Mouse (Mus musculus): Measurements from ENCODE around the gene Pheta2. TPM values are rescaled to one million over a fixed set of nuclear protein-coding genes. Genes with fewer than 3 reads are reported as not detected.

The Pheta2 gene
- polyA plus RNA-seq, 2 experiments = 18.7 to 24.8 TPM

DNA sequence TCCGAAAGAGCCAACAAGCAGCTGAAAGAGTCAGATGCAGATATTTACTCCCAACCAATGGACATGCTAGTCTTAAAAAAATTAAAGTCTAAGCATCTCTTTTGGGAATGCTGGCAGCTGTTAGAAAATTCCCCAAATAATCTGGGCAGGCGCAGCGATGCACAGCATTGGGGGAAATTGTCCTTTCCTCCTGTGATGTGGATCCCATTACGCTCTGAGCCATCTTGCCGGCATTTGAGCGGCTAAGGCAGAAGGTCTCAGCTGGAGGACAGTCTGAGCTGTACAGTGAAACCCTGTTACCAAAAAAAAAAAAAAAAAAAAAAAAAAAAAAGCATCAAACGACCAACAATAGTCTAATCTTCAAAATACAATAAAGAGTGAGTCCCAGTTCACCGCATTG is 16.5 kb upstream of the Pheta2 start:
- H3K9ac ChIP-seq (replicated peaks) = no peak overlapping the region
- no peaks in the 10 kb centered on the region for H3K36me3 ChIP-seq (replicated peaks; ENCODE audit: control insufficient read depth, insufficient read depth, low read depth)
- peaks cover 0 to 6% of the 10 kb centered on the region in 2 experiments; a peak in 1 of 4 replicates for H3K4me1 ChIP-seq (replicated peaks; ENCODE audit: control insufficient read depth in 2 of 2, insufficient read depth in 2 of 2, low read length in 1 of 2)
- H3K27ac ChIP-seq = no peak overlapping the region
- TF ChIP-seq CTCF (IDR thresholded peaks at IDR 0.05; ENCODE audit: low read depth) (no peak), EP300 (IDR thresholded peaks at IDR 0.05; ENCODE audit: low read depth) (no peak)
- H3K4me2 ChIP-seq (ENCODE audit: low read depth) = no peak overlapping the region
- H3K27me3 ChIP-seq (ENCODE audit: control insufficient read depth, insufficient read depth, low read length) = no peaks in the 10 kb centered on the region
- WGBS (ENCODE audit: insufficient replicate concordance) = 68% methylated on average over 8 of the region's 8 CpGs
- DNase-seq (ENCODE audit: low read depth in 3 of 3, low spot score in 3 of 3) (no peak), ATAC-seq (ENCODE audit: insufficient read depth) (no peak)
- no peak overlapping the region for H3K4me3 ChIP-seq (ENCODE audit: insufficient read depth in 1 of 2, low read depth in 2 of 2, low read length in 2 of 2)
- no peaks in the 10 kb centered on the region for H3K9me3 ChIP-seq (ENCODE audit: control insufficient read depth, low read length)

DNA sequence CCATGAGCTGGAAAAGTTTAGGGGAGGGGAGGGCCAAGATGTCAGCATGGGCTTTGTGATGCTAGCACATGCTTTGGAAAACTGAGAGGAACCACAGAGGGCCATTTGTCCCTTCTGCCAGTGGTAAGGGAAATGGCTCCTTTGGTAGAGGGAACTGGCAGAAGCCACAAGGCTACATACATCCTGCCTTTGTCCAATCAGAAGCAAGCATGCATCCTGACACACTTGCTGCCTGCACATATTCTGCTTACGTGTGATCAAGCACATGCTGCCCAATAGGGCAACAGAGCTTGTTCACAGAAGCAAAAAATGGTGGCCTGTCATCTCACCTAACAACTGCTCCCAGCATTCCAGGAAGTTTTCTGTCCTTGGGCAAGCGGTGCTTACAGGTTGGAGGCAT is 13.4 kb upstream of the Pheta2 start:
- Histone ChIP-seq H3K27ac (no peak overlapping the region), H3K9ac (replicated peaks) (no peak overlapping the region), H3K36me3 (replicated peaks; ENCODE audit: control insufficient read depth, insufficient read depth, low read depth) (peaks cover 9% of the 10 kb centered on the region), H3K4me3 (ENCODE audit: insufficient read depth in 1 of 2, low read depth in 2 of 2, low read length in 2 of 2) (no peak overlapping the region), H3K4me2 (ENCODE audit: low read depth) (no peak overlapping the region), H3K9me3 (ENCODE audit: control insufficient read depth, low read length) (no peaks in the 10 kb centered on the region), H3K27me3 (ENCODE audit: control insufficient read depth, insufficient read depth, low read length) (no peaks in the 10 kb centered on the region), H3K4me1 (replicated peaks; ENCODE audit: control insufficient read depth in 2 of 2, insufficient read depth in 2 of 2, low read length in 1 of 2) (peaks cover 0 to 6% of the 10 kb centered on the region in 2 experiments; a peak in 1 of 4 replicates)
- no peak for ATAC-seq (ENCODE audit: insufficient read depth)
- TF ChIP-seq EP300 (IDR thresholded peaks at IDR 0.05; ENCODE audit: low read depth) (no peak), CTCF (IDR thresholded peaks at IDR 0.05; ENCODE audit: low read depth) (no peak)
- no peak for DNase-seq (ENCODE audit: low read depth in 3 of 3, low spot score in 3 of 3)
- 55% methylated on average over 2 of the region's 2 CpGs for WGBS (ENCODE audit: insufficient replicate concordance)

DNA sequence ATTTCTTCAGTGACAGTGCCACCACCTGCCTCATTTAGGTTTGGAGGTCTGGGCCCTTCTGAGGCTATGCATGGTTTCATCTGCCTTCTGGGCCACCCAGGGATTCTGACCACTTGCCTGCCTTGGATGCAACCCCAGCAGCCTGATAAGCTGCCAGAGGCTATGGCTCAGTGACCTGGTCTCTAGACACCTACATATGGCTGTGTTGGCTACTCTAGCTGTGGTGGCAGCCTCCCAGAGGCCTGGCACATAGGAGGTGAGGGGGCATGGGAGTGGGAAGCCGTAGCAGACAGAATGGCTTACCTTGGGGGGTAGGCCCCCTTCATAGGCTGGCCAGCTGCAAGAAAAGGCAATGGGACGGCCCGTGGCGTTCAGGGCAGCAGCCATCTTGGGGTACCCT is 3.5 kb upstream of the Pheta2 start:
- Histone ChIP-seq H3K4me2 (ENCODE audit: low read depth) (no peak overlapping the region), H3K9ac (replicated peaks) (no peak overlapping the region), H3K27ac (no peak overlapping the region), H3K4me1 (replicated peaks; ENCODE audit: control insufficient read depth in 2 of 2, insufficient read depth in 2 of 2, low read length in 1 of 2) (peaks cover 22 to 24% of the 10 kb centered on the region in 2 experiments), H3K4me3 (ENCODE audit: insufficient read depth in 1 of 2, low read depth in 2 of 2, low read length in 2 of 2) (no peak overlapping the region), H3K36me3 (replicated peaks; ENCODE audit: control insufficient read depth, insufficient read depth, low read depth) (peaks cover 37% of the 10 kb centered on the region), H3K27me3 (ENCODE audit: control insufficient read depth, insufficient read depth, low read length) (no peaks in the 10 kb centered on the region), H3K9me3 (ENCODE audit: control insufficient read depth, low read length) (no peaks in the 10 kb centered on the region)
- TF ChIP-seq EP300 (IDR thresholded peaks at IDR 0.05; ENCODE audit: low read depth) = no peak
- TF ChIP-seq CTCF (IDR thresholded peaks at IDR 0.05; ENCODE audit: low read depth) = no peak
- WGBS (ENCODE audit: insufficient replicate concordance) = 81% methylated on average over 4 of the region's 4 CpGs
- no peak for DNase-seq (ENCODE audit: low read depth in 3 of 3, low spot score in 3 of 3)
- ATAC-seq (ENCODE audit: insufficient read depth) = no peak

DNA sequence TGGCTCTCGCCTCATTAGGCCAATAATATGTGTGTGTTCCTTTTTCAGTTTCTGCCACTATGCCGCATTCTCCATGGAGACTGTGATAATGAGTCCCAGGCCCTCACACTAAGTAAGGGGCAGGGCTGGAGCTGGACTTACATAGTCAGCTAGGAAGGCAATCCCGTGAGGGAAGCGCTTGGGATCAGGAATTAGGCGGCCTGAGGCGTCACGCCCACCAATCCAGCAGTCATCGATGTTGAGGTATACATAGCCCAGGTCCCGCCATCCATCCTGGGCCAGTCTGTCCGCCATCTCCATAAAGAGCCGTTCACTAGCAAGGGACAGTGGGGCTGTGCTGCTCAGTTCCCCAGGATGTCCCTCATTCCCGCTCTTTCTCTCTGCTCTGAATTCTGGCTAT is 2.1 kb upstream of the Pheta2 start:
- peaks cover 33% of the 10 kb centered on the region for H3K36me3 ChIP-seq (replicated peaks; ENCODE audit: control insufficient read depth, insufficient read depth, low read depth)
- no peaks in the 10 kb centered on the region for H3K27me3 ChIP-seq (ENCODE audit: control insufficient read depth, insufficient read depth, low read length)
- ATAC-seq (ENCODE audit: insufficient read depth) = no peak
- TF ChIP-seq EP300 (IDR thresholded peaks at IDR 0.05; ENCODE audit: low read depth) = no peak
- TF ChIP-seq CTCF (IDR thresholded peaks at IDR 0.05; ENCODE audit: low read depth) = no peak
- peaks cover 26 to 32% of the 10 kb centered on the region in 2 experiments for H3K4me1 ChIP-seq (replicated peaks; ENCODE audit: control insufficient read depth in 2 of 2, insufficient read depth in 2 of 2, low read length in 1 of 2)
- DNase-seq (ENCODE audit: low read depth in 3 of 3, low spot score in 3 of 3) = no peak
- peak overlapping the region in 1 of 2 experiments; percentile 81; a peak in 2 of 4 replicates for H3K4me3 ChIP-seq (ENCODE audit: insufficient read depth in 1 of 2, low read depth in 2 of 2, low read length in 2 of 2)
- H3K9me3 ChIP-seq (ENCODE audit: control insufficient read depth, low read length) = no peaks in the 10 kb centered on the region
- peak overlapping the region; percentile 93 for H3K4me2 ChIP-seq (ENCODE audit: low read depth)
- WGBS (ENCODE audit: insufficient replicate concordance) = 88% methylated on average over 12 of the region's 12 CpGs
- H3K9ac ChIP-seq (replicated peaks) = peak overlapping the region; percentile 3; the same call in 1 of the 2 replicates
- no peak overlapping the region; the same call in 1 of the 2 replicates for H3K27ac ChIP-seq

DNA sequence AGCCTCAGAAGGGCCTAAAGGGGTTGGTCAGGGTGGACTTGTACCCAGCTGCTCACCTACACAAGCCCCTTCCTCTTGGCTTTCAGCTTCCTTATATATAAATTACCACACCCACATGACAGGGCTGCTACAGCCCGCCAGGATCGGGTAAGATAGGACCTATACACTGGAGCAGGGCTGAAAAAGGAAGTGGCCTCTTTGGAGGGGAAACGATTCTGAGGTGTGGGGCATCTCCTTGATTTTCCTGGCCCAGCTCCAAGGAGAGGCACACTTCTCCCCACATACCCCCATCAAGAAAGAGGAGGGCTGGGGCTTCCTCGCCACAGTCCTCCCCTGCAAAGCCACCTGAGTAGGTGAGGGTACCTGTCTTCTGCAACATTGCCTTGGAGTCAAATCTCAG is 867 bp upstream of the Pheta2 start:
- Histone ChIP-seq H3K27ac (peak overlapping the region; percentile 75), H3K9ac (replicated peaks) (peak overlapping the region; percentile 87), H3K27me3 (ENCODE audit: control insufficient read depth, insufficient read depth, low read length) (no peaks in the 10 kb centered on the region), H3K4me3 (ENCODE audit: insufficient read depth in 1 of 2, low read depth in 2 of 2, low read length in 2 of 2) (peak overlapping the region; percentile 81 to 84), H3K9me3 (ENCODE audit: control insufficient read depth, low read length) (no peaks in the 10 kb centered on the region), H3K36me3 (replicated peaks; ENCODE audit: control insufficient read depth, insufficient read depth, low read depth) (peaks cover 32% of the 10 kb centered on the region), H3K4me2 (ENCODE audit: low read depth) (peak overlapping the region; percentile 93), H3K4me1 (replicated peaks; ENCODE audit: control insufficient read depth in 2 of 2, insufficient read depth in 2 of 2, low read length in 1 of 2) (peaks cover 33 to 42% of the 10 kb centered on the region in 2 experiments)
- ATAC-seq (ENCODE audit: insufficient read depth) = no peak
- DNase-seq (ENCODE audit: low read depth in 3 of 3, low spot score in 3 of 3) = peak in 1 of 3 experiments; percentile 32
- 4% methylated on average over 4 of the region's 4 CpGs for WGBS (ENCODE audit: insufficient replicate concordance)
- TF ChIP-seq EP300 (IDR thresholded peaks at IDR 0.05; ENCODE audit: low read depth) (no peak), CTCF (IDR thresholded peaks at IDR 0.05; ENCODE audit: low read depth) (no peak)
